Mouse (Mus musculus): ENCODE data around the gene Mkks. TPM values are rescaled to one million over a fixed set of nuclear protein-coding genes. Genes with fewer than 3 reads are reported as not detected.

The Mkks gene
- total RNA-seq, 4 experiments from 2014 or later, result 20.9 to 33.8 (median 26.5) TPM

DNA sequence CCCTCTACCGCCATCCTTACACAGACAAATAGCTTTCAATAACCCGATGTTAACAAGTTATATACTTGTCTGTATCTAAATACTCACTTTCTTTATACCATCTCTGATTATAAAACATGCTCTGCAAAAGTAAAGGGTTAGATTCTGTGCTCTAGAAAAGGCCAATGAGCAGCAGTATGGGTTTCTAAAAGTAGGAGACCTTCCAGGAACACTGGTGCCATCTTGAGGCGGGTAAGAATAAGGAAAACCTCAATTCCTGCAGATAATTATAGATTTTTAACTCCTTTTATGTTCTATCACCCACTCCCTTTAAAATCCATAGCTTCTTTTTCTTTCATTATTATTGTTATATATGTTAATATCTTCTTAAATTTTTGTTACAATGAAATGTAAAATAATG, 55.3 kb downstream of the Mkks start:
- DNase-seq (ENCODE audit: low spot score in 2 of 2), result no peak

DNA sequence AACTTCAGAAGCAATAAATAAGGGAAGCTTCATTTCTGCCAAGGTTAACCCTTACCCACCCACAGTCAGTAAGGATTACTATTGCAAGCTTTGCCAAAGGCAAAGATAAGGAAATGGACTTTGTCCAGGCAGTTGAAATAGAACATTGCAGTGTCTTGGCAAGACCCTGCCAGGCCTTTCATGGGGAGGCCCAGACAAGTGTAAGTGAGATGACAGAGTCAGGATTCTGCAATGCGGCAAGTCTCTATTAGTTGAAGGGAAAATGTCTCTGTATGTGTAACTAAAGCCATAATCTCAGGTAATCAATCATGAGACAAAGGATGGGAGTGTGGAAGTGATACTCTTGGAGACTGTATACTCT, 56.5 kb downstream of the Mkks start:
- no peak for DNase-seq (ENCODE audit: low spot score in 2 of 2)

DNA sequence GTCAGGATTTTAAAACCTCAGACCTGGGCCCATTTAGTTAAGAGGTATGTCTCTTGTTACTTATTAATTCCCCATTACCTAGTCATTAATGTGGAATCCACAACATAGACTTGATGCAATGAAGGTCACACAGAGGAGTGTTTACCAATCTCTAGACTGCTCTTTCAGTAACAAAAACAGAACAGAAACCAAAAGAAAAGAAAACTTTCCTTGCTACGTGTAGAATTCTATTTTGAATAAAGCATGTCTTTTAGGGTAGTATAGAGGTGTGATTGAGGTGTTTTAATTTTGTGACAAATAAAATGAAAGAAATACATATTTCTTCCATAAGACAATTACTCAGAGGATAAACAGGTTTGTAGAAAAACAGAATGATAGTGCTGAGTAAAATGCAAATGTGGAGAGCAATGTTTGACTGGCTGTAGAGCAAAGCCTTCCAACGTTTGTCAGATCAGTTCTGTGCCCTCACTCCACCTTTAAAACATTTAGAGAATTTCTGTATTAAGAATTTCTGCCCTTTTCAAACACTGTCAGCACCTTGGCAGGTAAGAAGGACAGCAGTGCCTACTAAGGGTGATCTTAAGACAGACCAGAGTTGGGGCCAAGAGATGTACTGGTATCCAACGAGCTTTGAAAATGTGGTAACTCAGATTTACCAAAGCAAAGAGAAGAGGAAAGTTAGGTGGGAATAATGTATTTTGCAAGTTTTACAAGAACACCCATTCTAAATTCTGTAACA, 57.0 kb downstream of the Mkks start:
- no peak for DNase-seq (ENCODE audit: low spot score in 2 of 2)

DNA sequence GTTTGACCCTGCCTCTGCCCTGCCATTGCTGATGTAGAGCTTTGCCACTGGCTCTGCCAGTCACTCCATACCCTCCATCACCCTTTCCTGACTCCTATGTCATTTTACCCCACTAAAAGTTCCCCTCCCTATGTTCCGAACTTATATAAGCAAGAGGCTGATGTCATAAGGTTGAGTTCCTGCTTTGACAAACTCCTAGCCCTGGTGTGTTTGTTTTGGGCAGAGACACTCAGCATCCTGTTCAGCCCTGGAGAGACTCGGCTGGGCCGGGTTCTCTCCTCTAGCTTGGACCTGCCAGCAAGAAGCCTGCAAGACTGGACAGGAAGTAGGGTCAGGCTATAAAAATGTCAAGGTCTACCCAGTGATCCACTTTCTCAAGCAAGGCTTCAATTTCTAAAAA, 58.3 kb downstream of the Mkks start:
- no peak for DNase-seq (ENCODE audit: low spot score in 2 of 2)

DNA sequence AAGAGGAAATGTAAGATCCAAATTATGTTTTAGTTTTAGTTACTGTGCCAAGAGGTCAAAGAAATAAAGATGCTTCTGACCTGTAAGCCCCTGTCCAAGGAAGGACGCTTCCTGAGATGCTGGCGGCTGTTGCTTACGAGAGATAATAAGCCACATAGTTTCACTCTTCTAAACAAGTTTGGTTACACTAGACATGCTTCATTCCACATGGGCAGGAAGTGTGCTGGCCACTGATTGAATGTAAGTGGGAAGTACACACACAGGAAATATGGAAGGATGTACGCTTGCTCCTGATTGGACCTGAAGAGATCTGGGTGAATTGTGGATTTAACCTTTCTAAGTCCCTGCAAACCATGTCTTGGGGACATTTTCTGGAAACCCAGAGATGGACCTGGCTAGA, 63.6 kb downstream of the Mkks start:
- no peak for DNase-seq (ENCODE audit: low spot score in 2 of 2)

Other genes starting within 250 kb of the Mkks start
- 1,000 to 10,000 TPM; 2,063 to 2,148 (median 2,094) TPM for gene Snap25, start 177.9 kb downstream of the Mkks start, total RNA-seq (2022)
- 10 to 100 TPM; 16.3 to 41.4 (median 30.2) TPM for gene AL731706.2, start 5.7 kb downstream of the Mkks start, total RNA-seq (2022)
- gene Slx4ip, start 171 bp downstream of the Mkks start, total RNA-seq (2022), result 1 to 10 TPM; 5.4 to 9.5 (median 7.5) TPM
- 10 to 100 TPM in 2 of 4 experiments, 1 to 10 TPM in 2; 3.0 to 19.4 (median 12.9) TPM for gene AL731706.1, start within 50 bp of the Mkks start, total RNA-seq (2022)
- gene Jag1, start 225.3 kb upstream of the Mkks start, total RNA-seq (2022), result 10 to 100 TPM; 10.0 to 11.6 (median 10.9) TPM

Measured in layer of hippocampus, adult 8-10 months (tissue).